In the genomic region with DNA sequence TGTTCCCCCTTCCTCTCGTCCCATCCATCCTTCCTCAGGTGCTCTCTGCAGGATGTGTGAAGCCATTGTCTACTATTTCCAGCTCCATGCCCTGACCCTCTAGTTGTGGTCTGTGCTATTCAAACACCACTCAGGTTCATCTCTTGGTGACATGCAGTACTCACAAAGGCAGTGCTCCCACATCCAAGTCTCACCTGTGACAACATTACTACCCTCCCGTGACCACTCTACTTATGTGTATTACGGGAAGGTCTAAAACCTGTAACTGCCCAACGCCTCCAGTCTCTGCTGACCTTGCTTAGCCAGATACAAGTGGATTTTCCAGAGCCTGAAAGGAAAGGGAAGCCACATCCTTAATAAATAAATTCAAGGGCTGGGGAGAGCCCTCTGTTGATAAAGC, we compare ENCODE assay signal across 16 mouse cellular contexts.
"Had no signal": no experiment of that assay in that cellular context is flagged by ENCODE, and none has a peak within 500 bp of the region (broad histone marks: within the 10 kb centered on the region; RNA-seq: fewer than 3 reads in every experiment).

No protein-coding gene starts in this region.

- H3K4me3 ChIP-seq: neural tube, embryonic 13.5 days; neural tube, embryonic 15.5 days; stomach, embryonic 15.5 days had no signal

- DNase-seq: retina, postnatal 1 day; right cerebral cortex, adult 18-20 months; right cerebral cortex, postnatal 14 days; right cerebral cortex, postnatal 25 days; right cerebral cortex, postnatal 4 days; spleen, adult 18-20 months; thymus, adult 18-20 months; thymus, adult 2 months; thymus, postnatal 14 days; thymus, postnatal 25 days; thymus, postnatal 36 days; thymus, postnatal 4 days had no signal

- H3K4me1 ChIP-seq: neural tube, embryonic 13.5 days; neural tube, embryonic 15.5 days; stomach, embryonic 15.5 days had no signal

- H3K9me3 ChIP-seq: neural tube, embryonic 13.5 days; neural tube, embryonic 15.5 days; stomach, embryonic 15.5 days had no signal

- H3K27me3 ChIP-seq: neural tube, embryonic 13.5 days; neural tube, embryonic 15.5 days; stomach, embryonic 15.5 days had no signal

- H3K27ac ChIP-seq: neural tube, embryonic 13.5 days; neural tube, embryonic 15.5 days; stomach, embryonic 15.5 days; stomach, postnatal 0 days had no signal

- H3K36me3 ChIP-seq: neural tube, embryonic 13.5 days; neural tube, embryonic 15.5 days; stomach, embryonic 15.5 days had no signal
